Comparison of ENCODE assay signal across 19 mouse cellular contexts in genomic region chr2:116201248-116202223, GRCm38 (mm10).
DNase-seq lines count a peak whose midpoint lies in the region; ATAC-seq and TF ChIP-seq lines count a peak whose summit lies in the region.
"Had no signal": no experiment of that assay in that cellular context is flagged by ENCODE, and none has a peak within 500 bp of the region (broad histone marks: within the 10 kb centered on the region; RNA-seq: fewer than 3 reads in every experiment).

No protein-coding gene starts in this region.

- no peaks in the 10 kb centered on the region for H3K4me1 ChIP-seq in kidney, postnatal 0 days (replicated peaks; ENCODE audit: insufficient read depth, low read length)
- H3K4me1 ChIP-seq in forebrain, embryonic 16.5 days (replicated peaks; ENCODE audit: control insufficient read depth, insufficient read depth, low read length): peaks cover 7% of the 10 kb centered on the region; the same call in 1 of the 2 replicates
- H3K4me1 ChIP-seq in midbrain, embryonic 12.5 days: no peaks in the 10 kb centered on the region
- peaks cover 9% of the 10 kb centered on the region; the same call in 1 of the 2 replicates for H3K4me1 ChIP-seq in neural tube, embryonic 15.5 days
- no peaks in the 10 kb centered on the region for H3K4me1 ChIP-seq in cerebellum, adult 2 months (ENCODE audit: control insufficient read depth, insufficient read depth, low read length)
- H3K4me1 ChIP-seq: embryonic facial prominence, embryonic 15.5 days; intestine, embryonic 15.5 days; megakaryocyte, embryonic 14.5 days had no signal

- H3K36me3 ChIP-seq in kidney, postnatal 0 days (ENCODE audit: insufficient read depth, low read length): no peaks in the 10 kb centered on the region
- no peaks in the 10 kb centered on the region for H3K36me3 ChIP-seq in forebrain, embryonic 16.5 days (ENCODE audit: control insufficient read depth, insufficient read depth)
- no peaks in the 10 kb centered on the region for H3K36me3 ChIP-seq in midbrain, embryonic 12.5 days
- H3K36me3 ChIP-seq in neural tube, embryonic 15.5 days: no peaks in the 10 kb centered on the region
- H3K36me3 ChIP-seq: embryonic facial prominence, embryonic 15.5 days; intestine, embryonic 15.5 days had no signal

- intact Hi-C loops in left cerebral cortex, adult 2 months (cut with DNase I): no loop called here

- ATAC-seq in kidney, postnatal 0 days (replicated peaks; ENCODE audit: low FRiP score, low read depth): no peak
- ATAC-seq in forebrain, embryonic 16.5 days: peak; percentile 91
- ATAC-seq in midbrain, embryonic 12.5 days (ENCODE audit: low FRiP score, low read depth): peak; percentile 68
- peak; percentile 70; the same call in 1 of the 2 replicates for ATAC-seq in neural tube, embryonic 15.5 days (ENCODE audit: low FRiP score)
- ATAC-seq: activated CD4-positive, CD25-positive, alpha-beta regulatory T cell, adult 4 months; intestine, embryonic 15.5 days had no signal

- no peak overlapping the region for H3K4me2 ChIP-seq in kidney, postnatal 0 days (ENCODE audit: low read length)
- H3K4me2 ChIP-seq in forebrain, embryonic 16.5 days (ENCODE audit: low read length): peak overlapping the region; percentile 13
- H3K4me2 ChIP-seq in midbrain, embryonic 12.5 days (replicated peaks): no peak overlapping the region
- peak overlapping the region; percentile 37 for H3K4me2 ChIP-seq in neural tube, embryonic 15.5 days
- H3K4me2 ChIP-seq: embryonic facial prominence, embryonic 15.5 days; intestine, embryonic 15.5 days; liver, embryonic 11.5 days had no signal

- no peak for TF ChIP-seq POLR2A in cerebellum, adult 2 months (IDR thresholded peaks at IDR 0.05; ENCODE audit: borderline replicate concordance, insufficient read depth, low read length)

- TF ChIP-seq CTCF in kidney, postnatal 0 days (IDR thresholded peaks at IDR 0.05; ENCODE audit: low read depth): no peak
- TF ChIP-seq CTCF in cerebellum, adult 2 months (IDR thresholded peaks at IDR 0.05; ENCODE audit: borderline replicate concordance, insufficient read depth, low read depth, low read length): no peak
- TF ChIP-seq CTCF in left cerebral cortex, adult 2 months (IDR thresholded peaks at IDR 0.05): no peak; the same call in 1 of the 2 replicates

- no peaks in the 10 kb centered on the region for H3K27me3 ChIP-seq in kidney, postnatal 0 days (ENCODE audit: insufficient read depth, low read length)
- no peaks in the 10 kb centered on the region for H3K27me3 ChIP-seq in forebrain, embryonic 16.5 days (replicated peaks; ENCODE audit: control insufficient read depth, insufficient read depth, low read length)
- no peaks in the 10 kb centered on the region for H3K27me3 ChIP-seq in midbrain, embryonic 12.5 days
- H3K27me3 ChIP-seq in neural tube, embryonic 15.5 days (replicated peaks): no peaks in the 10 kb centered on the region
- H3K27me3 ChIP-seq in cerebellum, adult 2 months (ENCODE audit: control insufficient read depth, insufficient read depth, low read length): no peaks in the 10 kb centered on the region
- H3K27me3 ChIP-seq: embryonic facial prominence, embryonic 15.5 days; intestine, embryonic 15.5 days; megakaryocyte, embryonic 14.5 days had no signal

- DNase-seq in kidney, postnatal 0 days (ENCODE audit: low spot score): peak; percentile 19
- no peak for DNase-seq in kidney, adult 11 months
- no peak for DNase-seq in left cerebral cortex, adult 18-20 months (ENCODE audit: low spot score in 2 of 2)
- DNase-seq in cerebellum, adult 2 months: no peak
- DNase-seq in left cerebral cortex, adult 2 months (ENCODE audit: extremely low spot score in 1 of 2, low spot score in 2 of 2): no peak
- DNase-seq: cerebellum, adult 9-11 months; gastrocnemius, postnatal 10 days; heart, postnatal 10 days; kidney, postnatal 10 days; thymus, postnatal 36 days had no signal

- 65% methylated on average over 14 of the region's 14 CpGs for WGBS in kidney, postnatal 0 days
- 50% methylated on average over 14 of the region's 14 CpGs for WGBS in forebrain, embryonic 16.5 days
- WGBS in midbrain, embryonic 12.5 days: 73% methylated on average over 14 of the region's 14 CpGs
- WGBS in neural tube, embryonic 15.5 days: 33% methylated on average over 14 of the region's 14 CpGs
- 66% methylated on average over 14 of the region's 14 CpGs for WGBS in cerebellum, adult 2 months

- H3K9me3 ChIP-seq in kidney, postnatal 0 days (replicated peaks; ENCODE audit: low read length): no peaks in the 10 kb centered on the region
- no peaks in the 10 kb centered on the region for H3K9me3 ChIP-seq in forebrain, embryonic 16.5 days (ENCODE audit: control insufficient read depth, low read length)
- H3K9me3 ChIP-seq in midbrain, embryonic 12.5 days: no peaks in the 10 kb centered on the region
- H3K9me3 ChIP-seq in neural tube, embryonic 15.5 days (replicated peaks): no peaks in the 10 kb centered on the region
- H3K9me3 ChIP-seq: embryonic facial prominence, embryonic 15.5 days; intestine, embryonic 15.5 days; megakaryocyte, embryonic 14.5 days had no signal

- H3K4me3 ChIP-seq in kidney, postnatal 0 days (replicated peaks; ENCODE audit: low read depth, low read length): no peak overlapping the region
- no peak overlapping the region for H3K4me3 ChIP-seq in forebrain, embryonic 16.5 days (replicated peaks; ENCODE audit: low read length)
- no peak overlapping the region for H3K4me3 ChIP-seq in midbrain, embryonic 12.5 days
- no peak overlapping the region for H3K4me3 ChIP-seq in neural tube, embryonic 15.5 days (replicated peaks)
- H3K4me3 ChIP-seq in cerebellum, adult 2 months (replicated peaks; ENCODE audit: insufficient read depth, low read depth, low read length): no peak overlapping the region
- no peak overlapping the region for H3K4me3 ChIP-seq in left cerebral cortex, adult 2 months
- H3K4me3 ChIP-seq: embryonic facial prominence, embryonic 15.5 days; intestine, embryonic 15.5 days; megakaryocyte, embryonic 14.5 days had no signal

- H3K27ac ChIP-seq in kidney, postnatal 0 days: no peak overlapping the region
- H3K27ac ChIP-seq in forebrain, embryonic 16.5 days (ENCODE audit: low read length): peak overlapping the region; percentile 47
- H3K27ac ChIP-seq in midbrain, embryonic 12.5 days (replicated peaks): no peak overlapping the region
- H3K27ac ChIP-seq in neural tube, embryonic 15.5 days (replicated peaks): no peak overlapping the region
- H3K27ac ChIP-seq in cerebellum, adult 2 months (ENCODE audit: insufficient read depth, low read length): no peak overlapping the region
- H3K27ac ChIP-seq in left cerebral cortex, adult 2 months: no peak overlapping the region
- H3K27ac ChIP-seq: embryonic facial prominence, embryonic 15.5 days; intestine, embryonic 15.5 days; stomach, postnatal 0 days had no signal

- no peak overlapping the region for H3K9ac ChIP-seq in kidney, postnatal 0 days (ENCODE audit: low read depth, low read length)
- H3K9ac ChIP-seq in forebrain, embryonic 16.5 days (replicated peaks; ENCODE audit: low read depth, low read length): no peak overlapping the region
- H3K9ac ChIP-seq in midbrain, embryonic 12.5 days (replicated peaks): no peak overlapping the region
- no peak overlapping the region for H3K9ac ChIP-seq in neural tube, embryonic 15.5 days (replicated peaks)
- H3K9ac ChIP-seq: embryonic facial prominence, embryonic 15.5 days; intestine, embryonic 15.5 days had no signal

Comparison
In these comparisons a context has a peak if more than half of its experiments do, and no peak if none do; other contexts are left out.
1. H3K4me2 ChIP-seq: peak in forebrain, embryonic 16.5 days (single experiment) and neural tube, embryonic 15.5 days (single experiment); none in kidney, postnatal 0 days (single experiment) and midbrain, embryonic 12.5 days (single experiment).